Mouse (Mus musculus): ENCODE measurements around the gene Mrvi1. TPM values are rescaled to one million over a fixed set of nuclear protein-coding genes. Genes with fewer than 3 reads are reported as not detected.

The Mrvi1 gene
- total RNA-seq, 1 experiment = 0.27 TPM

DNA sequence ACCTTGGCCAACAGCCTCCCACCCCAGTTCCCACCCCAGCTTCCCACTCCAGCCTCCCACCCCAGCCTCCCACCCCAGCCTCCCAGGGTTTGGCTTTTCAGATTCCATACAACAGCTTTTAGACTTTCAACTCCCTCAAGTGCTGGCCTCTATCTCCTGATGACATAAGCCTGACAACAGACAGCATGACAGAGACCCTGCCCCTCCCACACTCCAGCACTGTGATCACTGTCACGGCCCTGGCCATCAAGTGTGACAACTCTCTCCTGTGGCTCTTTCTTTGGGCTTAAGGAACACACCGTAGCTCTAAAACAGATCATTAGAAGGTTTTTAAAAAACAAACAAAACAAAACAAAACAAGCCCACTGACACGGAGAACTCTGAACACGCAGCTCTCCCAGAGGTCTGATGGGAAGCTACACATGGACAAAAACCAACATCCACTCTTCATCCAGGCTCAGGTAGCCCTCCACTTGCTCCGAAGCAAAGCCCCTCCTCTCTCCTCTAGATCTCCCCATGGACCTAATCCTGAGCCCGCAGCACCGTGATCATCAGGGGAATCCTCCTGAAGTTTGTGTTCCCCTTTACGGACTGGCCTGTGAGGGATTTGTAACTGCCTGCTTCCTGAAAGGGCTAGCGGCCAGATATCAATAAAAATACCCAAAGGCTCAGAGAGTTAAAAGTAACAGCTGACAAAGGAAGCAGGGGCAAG lies 19.2 kb downstream of the Mrvi1 start:
- Histone ChIP-seq H3K4me1 (ENCODE audit: control insufficient read depth in 2 of 2, insufficient read depth in 2 of 2, low read length in 2 of 2, poor library complexity in 1 of 2) (no peaks in the 10 kb centered on the region), H3K9ac (ENCODE audit: insufficient read depth, low read depth, low read length, poor library complexity, severe bottlenecking) (no peak overlapping the region), H3K36me3 (ENCODE audit: control insufficient read depth, insufficient read depth, low read length, poor library complexity, severe bottlenecking) (no peaks in the 10 kb centered on the region), H3K9me3 (ENCODE audit: control insufficient read depth, insufficient read depth, low read depth, low read length) (no peaks in the 10 kb centered on the region), H3K27ac (ENCODE audit: insufficient read depth, low read depth, low read length, poor library complexity, severe bottlenecking) (no peak overlapping the region), H3K4me3 (ENCODE audit: insufficient read depth in 1 of 2, low read depth in 1 of 2, low read length in 2 of 2, poor library complexity in 1 of 2, severe bottlenecking in 1 of 2) (no peak overlapping the region)
- in situ Hi-C loops (cut with MboI; ENCODE audit: low sequenced_read_pairs in 2 of 2, unreplicated experiment in 2 of 2) = no loop called here
- TF ChIP-seq HCFC1 (IDR thresholded peaks at IDR 0.05; ENCODE audit: borderline replicate concordance, insufficient read depth, low read length) = no peak
- TF ChIP-seq MAFK (IDR thresholded peaks at IDR 0.05; ENCODE audit: insufficient read depth, low read depth, low read length) = no peak
- TF ChIP-seq ZC3H11A (IDR thresholded peaks at IDR 0.05; ENCODE audit: borderline replicate concordance, low read depth, low read length) = no peak
- no peak for TF ChIP-seq CHD2 (IDR thresholded peaks at IDR 0.05; ENCODE audit: low read depth, low read length)
- TF ChIP-seq ZNF384 (IDR thresholded peaks at IDR 0.05; ENCODE audit: low read depth, low read length) = no peak
- no peak for DNase-seq (ENCODE audit: low read depth, low spot score)

DNA sequence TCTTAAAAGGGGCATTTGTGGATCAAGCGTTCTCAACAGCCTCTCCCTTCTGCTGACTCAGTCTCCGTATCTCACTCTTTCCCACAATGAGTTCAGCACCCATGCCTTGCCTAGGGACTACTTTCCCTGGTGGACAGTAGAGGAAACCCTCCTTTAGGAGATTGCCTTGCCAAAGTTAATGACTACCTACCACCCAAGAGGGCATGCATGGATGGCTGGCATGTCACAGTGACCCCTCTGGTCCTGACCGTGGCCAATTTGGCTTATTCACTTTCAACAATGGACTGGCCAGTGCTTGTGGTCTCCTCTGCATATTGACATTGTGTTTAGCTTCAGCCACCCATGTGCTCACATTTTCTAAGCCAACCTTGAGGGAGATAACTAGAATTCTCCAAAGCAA lies 19.8 kb downstream of the Mrvi1 start:
- Histone ChIP-seq H3K4me1 (ENCODE audit: control insufficient read depth in 2 of 2, insufficient read depth in 2 of 2, low read length in 2 of 2, poor library complexity in 1 of 2) (no peaks in the 10 kb centered on the region), H3K4me3 (ENCODE audit: insufficient read depth in 1 of 2, low read depth in 1 of 2, low read length in 2 of 2, poor library complexity in 1 of 2, severe bottlenecking in 1 of 2) (no peak overlapping the region), H3K9me3 (ENCODE audit: control insufficient read depth, insufficient read depth, low read depth, low read length) (no peaks in the 10 kb centered on the region), H3K9ac (ENCODE audit: insufficient read depth, low read depth, low read length, poor library complexity, severe bottlenecking) (no peak overlapping the region), H3K27ac (ENCODE audit: insufficient read depth, low read depth, low read length, poor library complexity, severe bottlenecking) (no peak overlapping the region), H3K36me3 (ENCODE audit: control insufficient read depth, insufficient read depth, low read length, poor library complexity, severe bottlenecking) (no peaks in the 10 kb centered on the region)
- in situ Hi-C loops (cut with MboI; ENCODE audit: low sequenced_read_pairs in 2 of 2, unreplicated experiment in 2 of 2) = no loop called here
- DNase-seq (ENCODE audit: low read depth, low spot score) = no peak
- no peak for TF ChIP-seq HCFC1 (IDR thresholded peaks at IDR 0.05; ENCODE audit: borderline replicate concordance, insufficient read depth, low read length)
- TF ChIP-seq MAFK (IDR thresholded peaks at IDR 0.05; ENCODE audit: insufficient read depth, low read depth, low read length) = no peak
- TF ChIP-seq ZC3H11A (IDR thresholded peaks at IDR 0.05; ENCODE audit: borderline replicate concordance, low read depth, low read length) = no peak
- TF ChIP-seq ZNF384 (IDR thresholded peaks at IDR 0.05; ENCODE audit: low read depth, low read length) = no peak
- TF ChIP-seq CHD2 (IDR thresholded peaks at IDR 0.05; ENCODE audit: low read depth, low read length) = no peak

DNA sequence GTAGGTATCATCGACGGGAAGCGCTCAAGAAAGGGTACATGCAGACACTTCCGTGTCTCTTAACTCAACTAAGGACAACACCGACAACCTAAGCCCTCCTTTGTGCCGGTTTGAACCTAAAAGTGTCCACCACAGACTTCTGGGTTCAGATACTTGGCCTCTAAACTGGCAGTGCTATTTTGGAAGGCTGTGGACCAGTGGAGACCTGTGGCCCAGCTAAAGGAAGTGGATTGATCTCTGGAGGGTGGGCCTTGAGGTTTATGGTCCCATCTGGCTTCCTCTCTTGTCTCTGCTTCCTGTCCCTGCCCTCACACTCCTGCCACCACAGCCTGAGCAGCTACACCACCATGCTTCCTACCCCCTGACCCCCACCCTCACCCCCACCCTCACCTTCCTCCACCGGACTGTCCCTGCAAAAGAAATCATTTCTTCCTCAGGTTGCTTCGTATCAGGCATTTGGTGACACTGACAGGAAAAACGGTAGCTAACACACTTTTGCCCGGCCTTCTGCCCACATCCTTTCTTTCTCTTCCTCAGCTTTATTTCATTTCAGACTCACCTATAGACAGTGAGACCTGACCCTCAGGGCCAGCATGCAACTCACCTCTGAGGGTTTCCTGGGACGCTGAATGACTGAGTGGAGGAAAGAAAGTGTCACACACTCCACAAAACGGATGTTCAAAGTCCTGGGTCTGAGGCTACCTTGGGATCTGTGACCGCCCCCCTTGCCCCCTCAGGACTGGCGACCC lies 25.7 kb downstream of the Mrvi1 start:
- Histone ChIP-seq H3K36me3 (ENCODE audit: control insufficient read depth, insufficient read depth, low read length, poor library complexity, severe bottlenecking) (no peaks in the 10 kb centered on the region), H3K4me1 (ENCODE audit: control insufficient read depth in 2 of 2, insufficient read depth in 2 of 2, low read length in 2 of 2, poor library complexity in 1 of 2) (no peaks in the 10 kb centered on the region), H3K9ac (ENCODE audit: insufficient read depth, low read depth, low read length, poor library complexity, severe bottlenecking) (no peak overlapping the region), H3K4me3 (ENCODE audit: insufficient read depth in 1 of 2, low read depth in 1 of 2, low read length in 2 of 2, poor library complexity in 1 of 2, severe bottlenecking in 1 of 2) (no peak overlapping the region), H3K9me3 (ENCODE audit: control insufficient read depth, insufficient read depth, low read depth, low read length) (no peaks in the 10 kb centered on the region), H3K27ac (ENCODE audit: insufficient read depth, low read depth, low read length, poor library complexity, severe bottlenecking) (no peak overlapping the region)
- DNase-seq (ENCODE audit: low read depth, low spot score) = no peak
- in situ Hi-C loops (cut with MboI; ENCODE audit: low sequenced_read_pairs in 2 of 2, unreplicated experiment in 2 of 2) = no loop called here
- no peak for TF ChIP-seq CHD2 (IDR thresholded peaks at IDR 0.05; ENCODE audit: low read depth, low read length)
- no peak for TF ChIP-seq MAFK (IDR thresholded peaks at IDR 0.05; ENCODE audit: insufficient read depth, low read depth, low read length)
- TF ChIP-seq ZNF384 (IDR thresholded peaks at IDR 0.05; ENCODE audit: low read depth, low read length) = no peak
- no peak for TF ChIP-seq ZC3H11A (IDR thresholded peaks at IDR 0.05; ENCODE audit: borderline replicate concordance, low read depth, low read length)
- TF ChIP-seq HCFC1 (IDR thresholded peaks at IDR 0.05; ENCODE audit: borderline replicate concordance, insufficient read depth, low read length) = no peak

DNA sequence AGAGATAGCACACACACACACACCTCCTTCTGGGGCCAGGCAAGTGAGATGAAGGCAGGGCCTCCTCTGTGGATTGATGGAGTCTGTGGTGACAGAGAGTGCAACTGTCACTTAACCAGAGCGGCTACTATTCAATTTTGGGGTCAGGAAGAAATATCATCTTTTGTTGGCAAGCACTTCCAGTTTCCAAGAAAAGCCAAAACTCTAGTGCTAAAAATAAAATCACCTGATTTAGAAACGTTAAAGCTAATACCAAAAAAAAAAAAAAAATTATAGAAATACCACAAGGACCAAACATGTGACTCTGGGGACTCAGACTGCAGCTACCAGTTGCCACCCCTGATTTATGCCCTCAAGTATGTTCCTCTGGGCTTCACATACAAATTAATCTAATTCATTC lies 26.7 kb downstream of the Mrvi1 start:
- no peak for TF ChIP-seq HCFC1 (IDR thresholded peaks at IDR 0.05; ENCODE audit: borderline replicate concordance, insufficient read depth, low read length)
- TF ChIP-seq CHD2 (IDR thresholded peaks at IDR 0.05; ENCODE audit: low read depth, low read length) = no peak
- no peak for TF ChIP-seq ZNF384 (IDR thresholded peaks at IDR 0.05; ENCODE audit: low read depth, low read length)
- in situ Hi-C loops (cut with MboI; ENCODE audit: low sequenced_read_pairs in 2 of 2, unreplicated experiment in 2 of 2) = no loop called here
- no peak for DNase-seq (ENCODE audit: low read depth, low spot score)

More for the DNA sequence above, 26.7 kb downstream of the Mrvi1 start:
- Histone ChIP-seq H3K36me3 (ENCODE audit: control insufficient read depth, insufficient read depth, low read length, poor library complexity, severe bottlenecking) (no peaks in the 10 kb centered on the region), H3K27ac (ENCODE audit: insufficient read depth, low read depth, low read length, poor library complexity, severe bottlenecking) (no peak overlapping the region), H3K4me1 (ENCODE audit: control insufficient read depth in 2 of 2, insufficient read depth in 2 of 2, low read length in 2 of 2, poor library complexity in 1 of 2) (no peaks in the 10 kb centered on the region; a peak in 1 of 4 replicates), H3K9me3 (ENCODE audit: control insufficient read depth, insufficient read depth, low read depth, low read length) (no peaks in the 10 kb centered on the region), H3K9ac (ENCODE audit: insufficient read depth, low read depth, low read length, poor library complexity, severe bottlenecking) (no peak overlapping the region), H3K4me3 (ENCODE audit: insufficient read depth in 1 of 2, low read depth in 1 of 2, low read length in 2 of 2, poor library complexity in 1 of 2, severe bottlenecking in 1 of 2) (no peak overlapping the region)
